Mouse (Mus musculus): ENCODE measurements around the gene Lhx8. TPM values are rescaled to one million over a fixed set of nuclear protein-coding genes. Genes with fewer than 3 reads are reported as not detected.

Lhx8 gene
- polyA plus RNA-seq, 1 experiment from 2014 or later, result not detected

GRCm38 (mm10) chr3:154300006-154300405 lies 30.5 kb downstream of the Lhx8 start:
- H3K9me3 ChIP-seq (replicated peaks), result no peaks in the 10 kb centered on the region
- H3K4me1 ChIP-seq, result peaks cover 8% of the 10 kb centered on the region
- no peaks in the 10 kb centered on the region for H3K27me3 ChIP-seq (ENCODE audit: low read depth, poor library complexity, severe bottlenecking)
- DNase-seq (ENCODE audit: low spot score), result no peak
- WGBS, result 92% methylated on average over 9 of the region's 9 CpGs
- no peak overlapping the region for H3K27ac ChIP-seq
- H3K4me3 ChIP-seq, result no peak overlapping the region
- no peaks in the 10 kb centered on the region for H3K36me3 ChIP-seq

GRCm38 (mm10) chr3:154298490-154298889 lies 32.0 kb downstream of the Lhx8 start:
- DNase-seq (ENCODE audit: low spot score), result no peak
- no peaks in the 10 kb centered on the region for H3K36me3 ChIP-seq
- no peak overlapping the region for H3K27ac ChIP-seq
- H3K4me1 ChIP-seq, result peaks cover 4% of the 10 kb centered on the region; the same call in 1 of the 2 replicates
- no peaks in the 10 kb centered on the region for H3K27me3 ChIP-seq (ENCODE audit: low read depth, poor library complexity, severe bottlenecking)
- H3K4me3 ChIP-seq, result no peak overlapping the region
- no peaks in the 10 kb centered on the region for H3K9me3 ChIP-seq (replicated peaks)

GRCm38 (mm10) chr3:154297499-154297898 lies 33.0 kb downstream of the Lhx8 start:
- H3K9me3 ChIP-seq (replicated peaks), result no peaks in the 10 kb centered on the region
- no peaks in the 10 kb centered on the region for H3K36me3 ChIP-seq
- H3K27ac ChIP-seq, result no peak overlapping the region
- H3K4me1 ChIP-seq, result peaks cover 4% of the 10 kb centered on the region; the same call in 1 of the 2 replicates
- DNase-seq (ENCODE audit: low spot score), result no peak
- peaks cover 7% of the 10 kb centered on the region for H3K27me3 ChIP-seq (ENCODE audit: low read depth, poor library complexity, severe bottlenecking)
- H3K4me3 ChIP-seq, result no peak overlapping the region
- WGBS, result 52% methylated on average over 6 of the region's 6 CpGs

GRCm38 (mm10) chr3:154294924-154295834 lies 35.3 kb downstream of the Lhx8 start:
- H3K36me3 ChIP-seq, result no peaks in the 10 kb centered on the region
- WGBS, result 95% methylated on average over 17 of the region's 17 CpGs
- H3K27ac ChIP-seq, result no peak overlapping the region
- peaks cover 24% of the 10 kb centered on the region for H3K27me3 ChIP-seq (ENCODE audit: low read depth, poor library complexity, severe bottlenecking)
- no peaks in the 10 kb centered on the region for H3K9me3 ChIP-seq (replicated peaks)
- H3K4me1 ChIP-seq, result peaks cover 4% of the 10 kb centered on the region; the same call in 1 of the 2 replicates
- no peak for DNase-seq (ENCODE audit: low spot score)
- H3K4me3 ChIP-seq, result no peak overlapping the region

GRCm38 (mm10) chr3:154293839-154294490 lies 36.5 kb downstream of the Lhx8 start:
- peaks cover 30% of the 10 kb centered on the region for H3K27me3 ChIP-seq (ENCODE audit: low read depth, poor library complexity, severe bottlenecking)
- H3K9me3 ChIP-seq (replicated peaks), result no peaks in the 10 kb centered on the region
- no peak overlapping the region for H3K27ac ChIP-seq
- no peaks in the 10 kb centered on the region for H3K36me3 ChIP-seq
- H3K4me3 ChIP-seq, result no peak overlapping the region
- 87% methylated on average over 9 of the region's 9 CpGs for WGBS
- H3K4me1 ChIP-seq, result peaks cover 4% of the 10 kb centered on the region; the same call in 1 of the 2 replicates
- DNase-seq (ENCODE audit: low spot score), result no peak

GRCm38 (mm10) chr3:154292126-154292525 lies 38.3 kb downstream of the Lhx8 start:
- Histone ChIP-seq H3K27me3 (ENCODE audit: low read depth, poor library complexity, severe bottlenecking) (peaks cover 49% of the 10 kb centered on the region), H3K4me3 (no peak overlapping the region), H3K9me3 (replicated peaks) (no peaks in the 10 kb centered on the region), H3K4me1 (no peaks in the 10 kb centered on the region), H3K27ac (no peak overlapping the region), H3K36me3 (no peaks in the 10 kb centered on the region)
- WGBS, result 80% methylated on average over 5 of the region's 5 CpGs
- DNase-seq (ENCODE audit: low spot score), result no peak

GRCm38 (mm10) chr3:154290351-154290750 lies 40.1 kb downstream of the Lhx8 start:
- Histone ChIP-seq H3K27ac (no peak overlapping the region), H3K4me1 (peaks cover 4% of the 10 kb centered on the region), H3K9me3 (replicated peaks) (no peaks in the 10 kb centered on the region), H3K36me3 (no peaks in the 10 kb centered on the region), H3K27me3 (ENCODE audit: low read depth, poor library complexity, severe bottlenecking) (peaks cover 53% of the 10 kb centered on the region), H3K4me3 (no peak overlapping the region)
- no peak for DNase-seq (ENCODE audit: low spot score)
- WGBS, result 74% methylated on average over 2 of the region's 2 CpGs

GRCm38 (mm10) chr3:154288429-154289069 lies 41.9 kb downstream of the Lhx8 start:
- Histone ChIP-seq H3K27me3 (ENCODE audit: low read depth, poor library complexity, severe bottlenecking) (peaks cover 56% of the 10 kb centered on the region), H3K4me1 (peaks cover 18% of the 10 kb centered on the region), H3K9me3 (replicated peaks) (no peaks in the 10 kb centered on the region), H3K27ac (no peak overlapping the region), H3K36me3 (no peaks in the 10 kb centered on the region), H3K4me3 (no peak overlapping the region)
- DNase-seq (ENCODE audit: low spot score), result no peak
- WGBS, result 94% methylated on average over 4 of the region's 4 CpGs

- Histone ChIP-seq H3K27ac (no peak overlapping the region), H3K36me3 (no peaks in the 10 kb centered on the region), H3K4me1 (peaks cover 18% of the 10 kb centered on the region), H3K27me3 (ENCODE audit: low read depth, poor library complexity, severe bottlenecking) (peaks cover 54% of the 10 kb centered on the region), H3K4me3 (no peak overlapping the region), H3K9me3 (replicated peaks) (no peaks in the 10 kb centered on the region)
- DNase-seq (ENCODE audit: low spot score), result no peak
- 85% methylated on average over 2 of the region's 2 CpGs for WGBS
Measured at GRCm38 (mm10) chr3:154287217-154287616, 43.2 kb downstream of the Lhx8 start.

GRCm38 (mm10) chr3:154285351-154285750 lies 45.1 kb downstream of the Lhx8 start:
- Histone ChIP-seq H3K4me3 (no peak overlapping the region), H3K36me3 (no peaks in the 10 kb centered on the region), H3K9me3 (replicated peaks) (no peaks in the 10 kb centered on the region), H3K4me1 (peaks cover 18% of the 10 kb centered on the region), H3K27me3 (ENCODE audit: low read depth, poor library complexity, severe bottlenecking) (peaks cover 52% of the 10 kb centered on the region), H3K27ac (no peak overlapping the region)
- WGBS, result 56% methylated on average over 4 of the region's 4 CpGs
- no peak for DNase-seq (ENCODE audit: low spot score)

GRCm38 (mm10) chr3:154284260-154284659 lies 46.2 kb downstream of the Lhx8 start:
- peak overlapping the region; percentile 56; the same call in 1 of the 2 replicates for H3K27ac ChIP-seq
- 54% methylated on average over 3 of the region's 3 CpGs for WGBS
- no peaks in the 10 kb centered on the region for H3K36me3 ChIP-seq
- H3K27me3 ChIP-seq (ENCODE audit: low read depth, poor library complexity, severe bottlenecking), result peaks cover 56% of the 10 kb centered on the region
- no peak overlapping the region for H3K4me3 ChIP-seq
- peaks cover 18% of the 10 kb centered on the region for H3K4me1 ChIP-seq
- no peaks in the 10 kb centered on the region for H3K9me3 ChIP-seq (replicated peaks)
- DNase-seq (ENCODE audit: low spot score), result no peak

GRCm38 (mm10) chr3:154274681-154275080 lies 55.8 kb downstream of the Lhx8 start:
- no peaks in the 10 kb centered on the region for H3K36me3 ChIP-seq
- H3K27ac ChIP-seq, result no peak overlapping the region
- no peaks in the 10 kb centered on the region for H3K9me3 ChIP-seq (replicated peaks)
- H3K4me3 ChIP-seq, result no peak overlapping the region
- peaks cover 46% of the 10 kb centered on the region for H3K27me3 ChIP-seq (ENCODE audit: low read depth, poor library complexity, severe bottlenecking)
- no peak for DNase-seq (ENCODE audit: low spot score)
- H3K4me1 ChIP-seq, result peaks cover 3% of the 10 kb centered on the region; the same call in 1 of the 2 replicates
- 37% methylated on average over 3 of the region's 3 CpGs for WGBS

Measured in limb, embryonic 10.5 days (tissue).